Mouse (Mus musculus) lung, postnatal 4 days (tissue): ENCODE results near the gene Tm2d1.

ENCODE experiments used
- DNase-seq, 2 experiments: peaks; one replicate each; pipeline ENCODE4 v3.0.0; 2021

Tm2d1 gene

GRCm38 (mm10) chr4:98321371-98322111, 61.6 kb downstream of the Tm2d1 start:
- peak; percentile 30 to 40 for DNase-seq

DNA sequence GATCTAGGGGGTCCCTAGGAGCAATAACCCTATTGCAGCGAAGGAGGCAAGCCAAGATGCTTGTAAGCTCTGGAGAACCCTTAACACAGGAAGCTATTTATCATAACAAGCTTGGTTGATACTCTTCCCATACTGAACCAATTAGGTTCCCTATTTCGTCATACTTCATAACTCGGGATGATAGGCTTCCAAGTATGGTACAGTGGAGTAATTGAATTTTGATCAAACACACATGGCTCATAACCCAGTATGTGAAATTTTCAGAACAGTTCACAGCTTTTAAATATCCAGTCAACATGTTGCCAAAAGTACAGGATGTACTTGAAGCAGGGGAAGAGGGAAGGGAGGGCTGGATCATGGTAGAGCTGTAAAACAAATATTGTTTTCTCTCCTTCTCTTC, 64.3 kb downstream of the Tm2d1 start:
- DNase-seq = no peak

DNA sequence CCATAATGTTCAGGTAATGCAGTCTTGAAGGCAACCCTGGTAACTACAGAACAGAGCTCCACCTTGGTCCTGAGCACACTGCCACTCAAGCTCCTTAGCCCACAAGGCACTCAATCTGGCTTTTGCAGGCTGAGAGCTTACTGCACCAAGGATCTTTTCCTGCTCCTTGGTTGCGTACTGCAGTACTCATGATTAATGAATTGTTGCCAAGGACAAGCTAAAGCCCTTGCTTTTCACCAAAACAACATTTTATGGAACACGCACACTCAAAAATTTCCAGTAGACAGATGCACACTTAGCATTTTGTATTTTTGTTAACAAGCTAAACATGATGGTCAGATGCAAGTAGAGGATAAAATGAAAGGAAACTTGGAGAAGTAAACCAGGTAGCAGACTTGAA, 66.0 kb downstream of the Tm2d1 start:
- no peak for DNase-seq
